Mouse (Mus musculus): ENCODE measurements at regions not wholly inside any gene's neighbourhood (a gene's known extent, or its start where the extent isn't known, plus 50 kb on each side); places are given as distances from the start of the nearest gene placed in this dataset.
A peak's percentile ranks its signal among the peaks of the same experiment; 100 is the strongest.

- DNase-seq (ENCODE audit: low read depth): no peak
Observed at GRCm38 (mm10) chr15:59954345-59954744, 62.1 kb downstream of the 4933412E24Rik start.

GRCm38 (mm10) chr15:59953857-59954256 lies 62.6 kb downstream of the 4933412E24Rik start:
- no peak for DNase-seq (ENCODE audit: low read depth)

- peak; percentile 43 for DNase-seq (ENCODE audit: low read depth)
Observed at GRCm38 (mm10) chr15:59950617-59951216, 65.7 kb downstream of the 4933412E24Rik start.

DNA sequence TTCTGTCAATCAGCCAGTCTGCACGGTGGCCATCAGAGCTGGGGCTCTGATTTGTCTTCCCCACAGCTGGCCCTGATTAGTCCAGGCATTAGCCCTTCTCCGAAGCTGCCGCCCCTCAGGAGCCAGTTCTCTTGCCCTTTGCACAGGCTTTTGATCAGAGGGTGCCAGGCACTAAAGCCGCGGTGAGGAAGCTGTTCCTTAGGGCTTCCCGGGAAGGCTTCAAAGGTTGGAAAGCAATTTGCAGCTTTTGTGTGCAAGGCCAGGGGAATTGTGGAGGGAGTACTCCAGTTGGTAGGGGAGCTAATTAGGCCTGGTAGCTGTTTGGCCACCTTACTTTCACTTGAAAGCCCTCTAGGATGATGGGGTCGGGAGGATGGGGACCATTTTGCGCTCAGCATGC lies 71.2 kb downstream of the 4933412E24Rik start:
- no peak for DNase-seq (ENCODE audit: low read depth)

DNA sequence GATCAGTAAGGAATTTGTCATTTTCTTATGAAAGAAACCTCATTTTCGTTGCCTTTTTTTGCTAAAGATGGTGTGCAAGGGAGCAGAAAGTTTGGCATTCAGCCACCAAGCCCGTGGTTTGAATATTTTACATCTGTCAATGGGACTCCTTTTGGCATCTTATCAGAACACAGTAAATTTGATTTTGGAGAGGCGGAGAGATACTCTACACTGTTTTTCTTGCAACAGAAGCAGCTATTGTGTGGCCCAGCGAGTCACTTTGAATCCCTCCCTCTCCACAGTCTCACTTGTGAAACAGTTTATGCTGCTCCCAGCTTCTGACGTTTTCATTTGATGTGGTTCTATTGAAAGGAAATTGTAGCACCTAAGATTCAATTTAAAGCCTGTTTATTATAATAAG lies 79.9 kb downstream of the 4933412E24Rik start:
- no peak for DNase-seq (ENCODE audit: low read depth)

DNA sequence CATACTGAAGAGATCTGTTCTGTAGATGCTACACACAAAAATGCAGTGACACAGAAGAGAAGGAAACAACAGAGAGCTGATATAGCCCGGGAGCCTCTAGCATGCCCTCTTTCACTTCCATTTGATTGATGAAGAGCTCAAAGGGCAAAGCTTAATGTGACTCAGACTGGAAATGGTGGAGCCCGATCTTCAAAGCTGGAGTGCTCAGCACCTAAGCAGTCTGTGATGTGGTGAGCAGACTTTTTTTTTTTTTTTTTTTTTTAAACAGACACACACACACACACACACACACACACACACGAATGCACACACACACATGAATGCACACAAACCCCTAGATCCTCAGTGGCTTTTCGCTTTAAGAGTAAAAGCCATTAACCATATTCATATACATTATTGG lies 102.6 kb downstream of the 4933412E24Rik start:
- peak; percentile 46 for DNase-seq (ENCODE audit: low read depth)

- no peak for DNase-seq (ENCODE audit: low read depth)
Observed at GRCm38 (mm10) chr15:59908300-59908699, 108.1 kb downstream of the 4933412E24Rik start.

DNA sequence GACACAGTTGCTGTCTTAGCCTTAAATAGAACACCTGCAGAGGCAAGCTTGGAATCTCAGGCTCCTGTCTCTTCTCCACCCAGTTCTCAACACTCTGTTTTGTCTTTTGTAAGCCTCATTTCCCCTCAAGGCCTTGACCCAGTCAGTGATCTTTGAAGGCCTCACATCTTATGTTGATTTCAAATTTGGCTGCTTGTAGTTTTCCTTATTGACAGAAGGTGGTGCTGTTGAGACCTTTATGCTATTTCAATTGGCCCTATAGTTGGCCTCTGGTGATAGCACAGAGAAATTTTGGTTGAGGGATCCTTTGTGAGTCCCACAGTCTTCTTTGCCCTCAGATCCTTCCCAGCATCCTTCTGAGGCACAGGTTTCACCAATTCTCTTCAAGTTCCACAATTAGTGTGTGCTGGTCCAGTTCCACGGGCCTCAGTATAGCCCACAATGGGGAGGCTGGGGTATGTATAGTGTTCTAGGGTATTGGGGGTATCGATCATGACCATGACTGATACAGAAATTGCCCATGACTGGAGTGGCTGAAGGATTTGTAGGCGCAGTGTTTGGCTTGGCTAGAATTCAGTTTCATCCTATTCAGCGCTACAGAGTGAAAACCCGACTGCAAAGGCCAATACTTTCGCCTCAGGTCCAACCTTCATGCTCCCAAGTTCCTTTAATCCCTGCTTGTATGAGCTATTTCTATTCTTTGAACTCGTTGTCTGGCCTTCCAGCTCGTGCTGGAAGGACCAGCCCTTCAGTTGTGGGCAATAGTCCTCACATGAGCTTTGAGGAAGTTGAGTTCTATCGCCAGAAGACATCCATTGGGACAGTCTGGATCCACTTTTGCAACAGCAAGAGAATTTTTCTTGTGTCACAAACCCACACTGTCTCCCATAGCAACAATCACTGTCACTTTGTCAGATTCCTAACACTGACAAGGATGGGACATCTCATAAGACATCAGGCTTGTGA lies 110.3 kb downstream of the 4933412E24Rik start:
- peak; percentile 70 for DNase-seq (ENCODE audit: low read depth)

DNA sequence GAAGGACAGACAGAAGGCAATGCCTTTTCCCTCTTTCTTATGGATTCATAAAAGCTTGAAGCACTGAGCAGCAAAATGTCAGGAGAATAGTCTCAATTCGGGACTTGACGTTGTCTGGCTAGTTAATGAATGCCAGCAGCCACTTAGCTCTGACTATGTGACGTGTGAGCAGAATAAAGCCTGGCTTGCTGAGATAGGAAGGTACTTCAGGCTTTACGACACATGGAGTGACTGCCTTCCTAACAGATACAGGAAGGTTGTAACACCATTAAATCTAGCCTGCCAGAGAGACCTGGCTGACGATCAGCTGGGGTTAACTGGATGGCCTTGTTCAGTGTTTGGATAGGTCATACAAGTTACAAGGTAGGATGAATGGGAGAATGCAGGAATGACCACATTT lies 111.7 kb downstream of the 4933412E24Rik start:
- no peak for DNase-seq (ENCODE audit: low read depth)

- DNase-seq (ENCODE audit: low read depth): no peak
Observed at GRCm38 (mm10) chr15:59888996-59889395, 127.4 kb downstream of the 4933412E24Rik start.

DNA sequence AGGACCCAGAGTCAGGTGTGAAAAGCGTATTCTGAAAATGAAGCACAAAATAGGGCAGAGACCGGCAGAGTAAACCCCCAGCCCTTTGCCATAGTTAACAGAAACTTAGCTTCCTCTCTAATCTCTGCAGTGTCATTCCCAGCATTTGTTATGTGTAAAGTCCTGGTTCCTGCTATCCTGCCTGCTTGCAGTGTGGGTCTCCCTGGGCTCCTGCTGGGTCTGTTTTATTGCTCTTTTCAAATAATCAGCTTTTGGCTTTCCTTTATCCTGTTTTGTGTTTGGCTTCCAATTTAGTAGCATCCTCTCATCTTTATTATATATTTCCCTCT lies 128.3 kb downstream of the 4933412E24Rik start:
- no peak for DNase-seq (ENCODE audit: low read depth)

- no peak for DNase-seq (ENCODE audit: low read depth)
Observed at GRCm38 (mm10) chr15:59887381-59888130, 128.9 kb downstream of the 4933412E24Rik start.

DNA sequence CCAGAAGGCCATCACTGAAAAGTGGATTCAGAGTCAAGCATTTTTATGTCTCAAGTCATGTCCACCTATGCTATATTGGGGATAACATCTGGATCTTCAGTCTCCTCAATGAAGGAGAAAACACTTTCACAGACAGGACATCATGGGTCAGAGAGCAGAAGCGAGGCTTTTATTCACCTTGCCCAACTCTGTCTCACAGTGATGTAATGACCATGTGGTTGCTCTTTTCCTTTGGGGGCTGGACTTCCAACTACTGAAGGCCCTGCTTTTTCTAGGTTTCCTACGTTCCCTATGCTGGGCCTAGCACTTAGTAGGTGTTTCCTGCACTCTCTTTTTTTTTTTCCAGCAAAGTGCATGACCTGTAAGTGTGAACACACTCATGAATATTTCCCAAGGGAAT lies 130.4 kb downstream of the 4933412E24Rik start:
- DNase-seq (ENCODE audit: low read depth): no peak

- DNase-seq (ENCODE audit: low read depth): no peak
Observed at GRCm38 (mm10) chr15:59882444-59882843, 134.0 kb downstream of the 4933412E24Rik start.

DNA sequence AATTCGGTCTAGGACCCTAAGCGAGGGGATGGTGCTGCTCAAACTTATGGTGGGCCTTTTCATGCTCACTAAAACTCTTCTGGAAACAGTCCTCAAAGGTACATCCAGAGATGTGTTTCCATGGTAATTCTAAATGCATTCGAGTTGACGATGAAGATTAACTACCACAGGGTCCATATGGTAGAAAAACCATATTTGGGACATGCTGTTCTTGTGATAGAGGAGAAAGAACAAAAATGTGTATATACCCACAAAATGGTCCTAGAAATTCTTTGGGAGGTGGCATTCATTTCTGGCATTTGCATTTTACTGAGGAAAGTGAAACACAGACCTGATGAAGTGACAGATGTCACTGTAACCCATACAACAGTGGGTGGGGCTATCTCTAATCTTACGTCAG lies 136.0 kb downstream of the 4933412E24Rik start:
- DNase-seq (ENCODE audit: low read depth): no peak

GRCm38 (mm10) chr15:59879311-59879710 lies 137.1 kb downstream of the 4933412E24Rik start:
- no peak for DNase-seq (ENCODE audit: low read depth)

GRCm38 (mm10) chr15:59876279-59876742 lies 140.1 kb downstream of the 4933412E24Rik start:
- DNase-seq (ENCODE audit: low read depth): peak; percentile 56

- DNase-seq (ENCODE audit: low read depth): no peak
Observed at GRCm38 (mm10) chr15:59866701-59867100, 149.7 kb downstream of the 4933412E24Rik start.

GRCm38 (mm10) chr15:59864746-59865499 lies 151.5 kb downstream of the 4933412E24Rik start:
- peak; percentile 73 for DNase-seq (ENCODE audit: low read depth)

DNA sequence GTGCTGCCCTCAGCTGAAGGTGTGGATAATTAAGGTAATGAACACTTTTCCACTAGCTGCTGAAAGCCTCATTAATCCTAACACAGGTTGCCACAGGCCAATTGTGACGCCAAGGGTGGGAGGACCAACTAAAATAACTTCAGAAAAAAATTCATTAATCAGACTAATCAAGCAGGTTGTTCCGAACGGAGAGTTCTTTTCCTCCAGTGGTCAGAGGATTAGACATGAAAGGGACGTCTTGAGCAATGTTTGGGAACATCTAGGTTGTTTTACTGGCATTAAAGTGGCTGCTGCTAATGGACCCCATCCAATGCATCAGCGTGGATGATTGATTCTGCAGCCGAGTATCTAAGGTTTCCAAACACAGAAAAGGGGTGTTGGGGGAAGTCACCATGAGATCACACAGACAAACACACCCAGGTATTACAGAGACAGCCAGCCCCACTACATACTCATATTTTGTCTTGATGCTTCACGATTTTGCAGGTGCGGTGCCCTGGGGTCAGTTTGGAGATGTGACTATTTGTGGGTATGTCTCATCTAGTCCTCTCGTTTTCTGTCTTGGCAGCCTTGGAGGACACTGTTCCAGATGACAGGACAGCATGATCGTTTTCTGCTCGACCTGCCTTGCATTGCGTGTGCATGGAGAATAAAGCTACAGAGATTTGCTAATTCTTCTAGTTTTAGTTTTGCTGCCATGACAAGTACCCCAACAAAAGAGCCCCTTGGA lies 164.0 kb downstream of the 4933412E24Rik start:
- DNase-seq (ENCODE audit: low read depth): no peak

GRCm38 (mm10) chr15:59845158-59845739 lies 171.2 kb downstream of the 4933412E24Rik start:
- DNase-seq (ENCODE audit: low read depth): no peak
